Mouse (Mus musculus) intestine, embryonic 14.5 days (tissue): Measurements from ENCODE around the gene Rbm4b. TPM values are rescaled to one million over a fixed set of nuclear protein-coding genes. Genes with fewer than 3 reads are reported as not detected.
A peak's percentile ranks its signal among the peaks of the same experiment; 100 is the strongest.

Experiments used
- ATAC-seq: fragments of 200-750 bp; cut with Nextera tagmentation; replicated peaks from 2 replicates; pipeline ENCODE4 v1.8.0; 2017; ENCODE audit warnings: low read depth, moderate number of reproducible peaks, moderate TSS enrichment, moderate library complexity; ENCODE audit not compliant: low FRiP score, low TSS enrichment
- DNase-seq: peaks from one replicate; pipeline ENCODE4 v3.0.0-alpha.2; 2018; ENCODE audit warnings: low spot score
- H3K27ac ChIP-seq: fragments of 300-500 bp; sonication (generic); 2 replicates; pipeline ENCODE4 v1.5.1; 2014; ENCODE audit warnings: low read depth, mild to moderate bottlenecking, control low read depth
- H3K27me3 ChIP-seq: fragments of 300-500 bp; sonication (generic); replicated peaks from 2 replicates; pipeline ENCODE4 v1.6.1; 2014; ENCODE audit warnings: low read length, control low read depth; ENCODE audit not compliant: control insufficient read depth, insufficient read depth
- H3K36me3 ChIP-seq: fragments of 300-500 bp; sonication (generic); 2 replicates; pipeline ENCODE4 v1.6.1; 2014; ENCODE audit warnings: low read length, control low read depth; ENCODE audit not compliant: control insufficient read depth, insufficient read depth
- H3K4me1 ChIP-seq: fragments of 300-500 bp; sonication (generic); replicated peaks from 2 replicates; pipeline ENCODE4 v1.6.1; 2014; ENCODE audit warnings: low read length, control low read depth, mixed read lengths; ENCODE audit not compliant: control insufficient read depth, insufficient read depth
- H3K4me2 ChIP-seq: fragments of 300-500 bp; sonication (generic); 2 replicates; pipeline ENCODE4 v1.6.1; 2014; ENCODE audit warnings: low read length
- H3K4me3 ChIP-seq: fragments of 300-500 bp; sonication (generic); 2 replicates; pipeline ENCODE4 v1.5.1; 2014; ENCODE audit warnings: low read depth, low read length, control low read depth, mixed read lengths
- H3K9ac ChIP-seq: fragments of 300-500 bp; sonication (generic); 2 replicates; pipeline ENCODE4 v1.6.1; 2014; ENCODE audit warnings: mild to moderate bottlenecking, low read length
- H3K9me3 ChIP-seq: fragments of 300-500 bp; sonication (generic); 2 replicates; pipeline ENCODE4 v1.6.1; 2016; ENCODE audit warnings: low read length, control low read depth; ENCODE audit not compliant: control insufficient read depth
- WGBS: fragments of 180-500 bp; shearing (Covaris S2); extraction: QIAGEN DNeasy Blood & Tissue Kit; methylation state at CpG from one replicate; pipeline ENCODE4 v1.1.7; 2014; 5-methylcytosine and 5-hydroxymethylcytosine counted together
- polyA plus RNA-seq: library from polyadenylated mRNA; unstranded; fragments of >200 nt; fragmentation: Nextera tagmentation; extraction: Ambion mirVana; gene quantifications from 2 replicates; pipeline ENCODE4 v1.2.1, GENCODE M21; 2014

Gene Rbm4b
- polyA plus RNA-seq, 1 experiment from 2014 or later, result 55.0 TPM

DNA sequence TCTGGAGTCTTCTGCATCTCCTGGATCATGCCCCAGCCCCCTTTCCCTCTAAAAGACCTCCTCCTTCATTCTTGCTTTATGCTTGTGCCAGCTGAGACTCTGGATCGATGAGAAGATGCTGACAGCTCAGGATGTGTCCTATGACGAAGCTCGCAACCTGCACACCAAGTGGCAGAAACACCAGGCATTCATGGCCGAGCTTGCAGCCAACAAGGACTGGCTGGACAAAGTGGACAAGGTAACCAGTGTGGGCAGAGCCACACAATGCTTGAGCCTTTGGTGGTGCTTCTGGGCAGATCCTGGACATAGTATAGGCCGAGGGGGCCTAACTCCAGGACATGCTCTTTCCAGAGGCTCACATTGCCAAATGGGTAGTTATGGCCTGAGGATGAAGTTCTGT is 16.5 kb upstream of the Rbm4b start:
- Histone ChIP-seq H3K9ac (no peak overlapping the region), H3K4me3 (no peak overlapping the region), H3K4me2 (no peak overlapping the region), H3K27me3 (no peaks in the 10 kb centered on the region), H3K36me3 (0 out of 2 replicates have a peak, but pooled peaks cover 5% of the 10 kb centered on the region), H3K9me3 (no peaks in the 10 kb centered on the region), H3K27ac (no peak overlapping the region), H3K4me1 (no peaks in the 10 kb centered on the region)
- WGBS, result 96% methylated on average over 5 of the region's 5 CpGs
- ATAC-seq (no peak), DNase-seq (no peak)

DNA sequence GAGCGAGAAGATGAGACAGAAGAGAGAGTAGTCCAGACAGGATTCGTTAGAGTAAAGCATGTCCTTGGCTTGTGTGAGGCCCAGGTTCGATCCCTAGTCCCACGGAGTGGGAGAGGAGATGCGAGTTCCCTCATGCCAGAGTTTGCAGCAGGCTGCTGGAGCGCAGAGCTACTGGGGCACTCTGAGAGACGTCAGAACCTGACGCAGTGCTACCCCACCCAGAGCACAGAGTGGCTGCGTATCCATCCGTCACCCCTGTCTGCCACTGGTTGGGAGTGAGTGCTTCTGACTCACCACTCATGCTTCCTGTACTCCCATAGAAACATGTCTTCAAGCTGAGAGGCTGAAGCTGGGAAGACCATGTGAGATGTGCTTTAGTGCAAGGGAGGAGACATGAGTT is 14.8 kb upstream of the Rbm4b start:
- Histone ChIP-seq H3K36me3 (0 out of 2 replicates have a peak, but pooled peaks cover 5% of the 10 kb centered on the region), H3K27ac (no peak overlapping the region), H3K4me3 (no peak overlapping the region), H3K9me3 (no peaks in the 10 kb centered on the region), H3K27me3 (no peaks in the 10 kb centered on the region), H3K4me2 (no peak overlapping the region), H3K9ac (no peak overlapping the region), H3K4me1 (no peaks in the 10 kb centered on the region)
- WGBS, result 69% methylated on average over 10 of the region's 10 CpGs
- ATAC-seq, result no peak
- no peak for DNase-seq

DNA sequence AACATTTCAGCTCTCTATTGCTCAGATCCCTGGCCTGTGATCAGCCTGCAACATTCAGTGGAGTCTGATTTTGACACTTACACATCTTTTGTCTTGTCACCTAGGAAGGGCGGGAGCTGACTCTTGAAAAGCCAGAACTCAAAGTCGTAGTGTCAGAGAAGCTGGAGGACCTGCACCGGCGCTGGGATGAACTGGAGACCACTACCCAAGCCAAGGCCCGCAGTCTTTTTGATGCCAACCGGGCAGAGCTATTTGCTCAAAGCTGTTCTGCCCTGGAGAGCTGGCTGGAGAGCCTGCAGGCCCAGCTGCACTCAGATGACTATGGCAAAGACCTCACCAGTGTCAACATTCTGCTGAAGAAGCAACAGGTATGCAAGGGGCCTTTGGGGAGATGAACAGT is 14.1 kb upstream of the Rbm4b start:
- ATAC-seq, result no peak
- Histone ChIP-seq H3K4me1 (no peaks in the 10 kb centered on the region), H3K27me3 (no peaks in the 10 kb centered on the region), H3K36me3 (0 out of 2 replicates have a peak, but pooled peaks cover 5% of the 10 kb centered on the region), H3K9ac (no peak overlapping the region), H3K4me3 (no peak overlapping the region), H3K27ac (no peak overlapping the region), H3K4me2 (no peak overlapping the region), H3K9me3 (no peaks in the 10 kb centered on the region)
- 90% methylated on average over 6 of the region's 6 CpGs for WGBS
- DNase-seq, result no peak

DNA sequence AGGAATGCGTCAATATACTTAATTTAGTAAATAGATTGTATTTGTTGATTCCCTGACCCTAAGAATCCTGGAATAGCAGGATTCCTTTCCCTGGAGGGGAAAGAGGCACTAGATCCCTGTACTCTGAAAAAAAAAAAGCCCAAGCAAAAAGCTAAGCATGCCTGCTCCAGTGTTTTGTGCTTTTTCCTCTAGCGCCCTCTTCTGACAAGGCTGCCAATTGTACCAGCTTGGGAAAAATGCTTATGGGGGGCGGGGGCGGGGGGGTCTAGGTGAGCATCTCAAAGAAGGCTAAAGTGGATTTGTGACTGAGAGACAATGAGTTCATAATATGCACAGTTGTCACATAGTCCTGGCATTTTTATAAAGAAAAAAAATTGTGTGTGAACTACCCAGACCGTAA is 12.8 kb upstream of the Rbm4b start:
- Histone ChIP-seq H3K27me3 (no peaks in the 10 kb centered on the region), H3K9me3 (no peaks in the 10 kb centered on the region), H3K36me3 (0 out of 2 replicates have a peak, but pooled peaks cover 5% of the 10 kb centered on the region), H3K4me1 (no peaks in the 10 kb centered on the region), H3K27ac (no peak overlapping the region), H3K4me3 (no peak overlapping the region), H3K4me2 (no peak overlapping the region), H3K9ac (no peak overlapping the region)
- WGBS, result 40% methylated on average over 5 of the region's 5 CpGs
- DNase-seq (peak; percentile 67), ATAC-seq (no peak)

DNA sequence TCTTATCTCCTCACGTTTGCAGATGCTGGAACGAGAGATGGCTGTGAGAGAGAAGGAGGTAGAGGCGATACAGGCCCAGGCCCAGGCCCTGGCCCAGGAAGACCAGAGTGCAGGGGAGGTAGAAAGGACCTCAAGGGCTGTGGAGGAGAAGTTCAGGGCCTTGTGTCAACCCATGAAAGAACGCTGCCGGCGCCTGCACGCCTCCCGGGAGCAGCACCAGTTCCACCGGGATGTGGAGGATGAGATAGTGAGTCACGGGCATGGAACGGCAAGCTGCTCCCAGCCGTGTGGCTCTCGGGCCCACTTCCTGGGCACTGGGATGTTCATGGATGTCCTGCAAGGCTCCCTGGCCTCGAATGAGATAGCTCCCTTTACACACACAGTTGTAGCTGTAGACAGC is 12.3 kb upstream of the Rbm4b start:
- Histone ChIP-seq H3K4me1 (no peaks in the 10 kb centered on the region), H3K9me3 (no peaks in the 10 kb centered on the region), H3K27ac (no peak overlapping the region), H3K9ac (no peak overlapping the region), H3K27me3 (no peaks in the 10 kb centered on the region), H3K36me3 (0 out of 2 replicates have a peak, but pooled peaks cover 5% of the 10 kb centered on the region), H3K4me3 (no peak overlapping the region), H3K4me2 (no peak overlapping the region)
- DNase-seq (no peak), ATAC-seq (no peak)
- WGBS, result 82% methylated on average over 14 of the region's 14 CpGs

DNA sequence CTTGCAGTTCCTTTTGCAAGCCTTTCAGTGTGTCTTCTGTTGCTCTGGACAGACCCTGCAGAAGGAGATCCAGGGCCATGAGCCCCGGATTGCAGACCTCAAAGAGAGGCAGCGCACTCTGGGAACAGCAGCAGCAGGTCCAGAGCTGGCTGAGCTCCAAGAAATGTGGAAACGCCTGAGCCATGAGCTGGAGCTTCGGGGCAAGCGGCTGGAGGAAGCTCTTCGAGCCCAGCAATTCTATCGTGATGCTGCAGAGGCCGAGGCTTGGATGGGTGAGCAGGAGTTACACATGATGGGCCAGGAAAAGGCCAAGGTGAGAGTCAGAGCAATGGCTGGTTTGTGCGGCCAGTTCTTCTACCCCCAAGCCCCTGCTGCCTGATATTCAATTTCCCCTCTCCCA is 11.2 kb upstream of the Rbm4b start:
- Histone ChIP-seq H3K4me1 (no peaks in the 10 kb centered on the region), H3K4me3 (no peak overlapping the region), H3K9me3 (no peaks in the 10 kb centered on the region), H3K4me2 (no peak overlapping the region), H3K36me3 (0 out of 2 replicates have a peak, but pooled peaks cover 5% of the 10 kb centered on the region), H3K9ac (no peak overlapping the region), H3K27me3 (no peaks in the 10 kb centered on the region), H3K27ac (no peak overlapping the region)
- WGBS, result 50% methylated on average over 9 of the region's 9 CpGs
- ATAC-seq, result no peak
- DNase-seq, result no peak

DNA sequence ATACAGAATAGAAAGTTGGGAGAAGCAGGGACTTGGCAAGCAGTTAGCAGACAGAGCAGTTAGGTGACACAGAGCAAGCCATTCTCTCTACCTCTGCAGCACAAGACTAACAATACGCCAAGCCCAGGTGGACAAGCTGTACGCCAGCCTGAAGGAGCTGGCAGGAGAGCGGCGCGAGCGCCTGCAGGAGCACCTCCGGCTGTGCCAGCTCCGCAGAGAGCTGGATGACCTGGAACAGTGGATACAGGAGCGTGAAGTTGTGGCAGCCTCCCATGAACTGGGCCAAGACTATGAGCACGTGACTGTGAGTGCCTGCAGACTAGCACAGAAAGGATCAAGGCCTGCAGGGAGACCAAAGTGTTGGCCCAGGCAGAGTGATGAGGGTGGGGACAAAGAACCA is 10.6 kb upstream of the Rbm4b start:
- Histone ChIP-seq H3K4me3 (no peak overlapping the region), H3K27me3 (no peaks in the 10 kb centered on the region), H3K4me1 (no peaks in the 10 kb centered on the region), H3K27ac (no peak overlapping the region), H3K4me2 (no peak overlapping the region), H3K9me3 (no peaks in the 10 kb centered on the region), H3K36me3 (0 out of 2 replicates have a peak, but pooled peaks cover 5% of the 10 kb centered on the region), H3K9ac (no peak overlapping the region)
- DNase-seq, result no peak
- no peak for ATAC-seq
- WGBS, result 95% methylated on average over 10 of the region's 10 CpGs

DNA sequence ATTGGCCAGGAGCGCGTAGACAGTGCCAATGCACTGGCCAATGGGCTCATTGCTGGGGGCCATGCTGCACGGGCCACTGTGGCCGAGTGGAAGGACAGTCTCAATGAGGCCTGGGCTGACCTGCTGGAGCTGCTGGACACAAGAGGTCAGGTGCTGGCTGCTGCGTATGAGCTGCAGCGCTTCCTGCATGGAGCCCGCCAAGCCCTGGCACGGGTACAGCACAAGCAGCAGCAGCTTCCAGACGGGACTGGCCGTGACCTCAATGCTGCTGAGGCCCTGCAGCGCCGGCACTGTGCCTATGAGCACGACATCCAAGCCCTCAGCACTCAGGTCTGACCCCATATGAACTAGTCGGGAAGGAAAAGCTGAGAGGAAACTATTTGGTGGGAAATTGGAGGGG is 9.7 kb upstream of the Rbm4b start:
- Histone ChIP-seq H3K9me3 (no peaks in the 10 kb centered on the region), H3K27me3 (no peaks in the 10 kb centered on the region), H3K36me3 (0 out of 2 replicates have a peak, but pooled peaks cover 5% of the 10 kb centered on the region), H3K4me3 (no peak overlapping the region), H3K9ac (no peak overlapping the region), H3K27ac (no peak overlapping the region), H3K4me1 (no peaks in the 10 kb centered on the region), H3K4me2 (no peak overlapping the region)
- ATAC-seq (no peak), DNase-seq (no peak)
- 85% methylated on average over 14 of the region's 14 CpGs for WGBS

DNA sequence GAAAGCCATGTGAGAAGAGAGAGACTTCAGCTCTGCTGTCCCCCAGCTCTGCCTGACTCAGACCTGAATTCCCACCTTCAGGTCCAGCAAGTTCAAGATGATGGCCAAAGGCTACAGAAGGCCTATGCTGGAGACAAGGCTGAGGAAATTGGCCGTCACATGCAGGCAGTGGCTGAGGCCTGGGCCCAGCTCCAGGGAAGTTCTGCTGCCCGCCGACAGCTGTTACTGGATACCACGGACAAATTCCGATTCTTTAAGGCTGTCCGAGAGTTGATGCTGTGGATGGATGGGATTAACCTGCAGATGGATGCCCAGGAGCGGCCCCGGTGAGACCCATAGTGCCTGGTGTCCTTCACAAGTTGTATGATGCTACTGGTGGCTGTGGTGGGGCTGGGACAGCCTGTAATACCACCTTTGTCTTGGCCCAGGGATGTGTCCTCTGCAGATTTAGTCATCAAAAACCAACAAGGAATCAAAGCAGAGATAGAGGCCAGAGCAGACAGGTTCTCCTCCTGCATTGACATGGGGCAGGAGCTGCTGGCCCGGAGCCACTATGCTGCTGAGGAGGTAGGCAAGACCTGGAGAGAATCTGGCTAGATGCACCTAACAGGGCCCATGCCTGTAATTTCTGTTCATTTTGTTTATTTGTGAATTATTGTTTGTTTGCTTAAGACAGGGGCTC is 8.5 kb upstream of the Rbm4b start:
- H3K27me3 ChIP-seq, result no peaks in the 10 kb centered on the region
- no peaks in the 10 kb centered on the region for H3K4me1 ChIP-seq
- H3K9me3 ChIP-seq, result no peaks in the 10 kb centered on the region
- H3K4me3 ChIP-seq, result no peak overlapping the region
- no peak overlapping the region for H3K9ac ChIP-seq
- H3K27ac ChIP-seq, result no peak overlapping the region
- no peak for ATAC-seq
- WGBS, result 90% methylated on average over 9 of the region's 9 CpGs
- DNase-seq, result no peak
- H3K36me3 ChIP-seq, result 0 out of 2 replicates have a peak, but pooled peaks cover 5% of the 10 kb centered on the region
- H3K4me2 ChIP-seq, result no peak overlapping the region
